Mouse (Mus musculus): ENCODE results near the gene Acad11. TPM values are rescaled to one million over a fixed set of nuclear protein-coding genes. Genes with fewer than 3 reads are reported as not detected.
A peak's percentile ranks its signal among the peaks of the same experiment; 100 is the strongest.

Gene Acad11
- polyA plus RNA-seq, 1 experiment, result 28.1 TPM

GRCm38 (mm10) chr9:104035261-104036015 is 27.7 kb upstream of the Acad11 start:
- H3K4me3 ChIP-seq (replicated peaks; ENCODE audit: insufficient read depth, low read depth, low read length), result no peak overlapping the region
- 42% methylated on average over 24 of the region's 24 CpGs for WGBS
- H3K4me1 ChIP-seq (ENCODE audit: control insufficient read depth, insufficient read depth, low read length), result no peaks in the 10 kb centered on the region
- TF ChIP-seq POLR2A (IDR thresholded peaks at IDR 0.05; ENCODE audit: borderline replicate concordance, insufficient read depth, low read length), result no peak
- peak; percentile 63 for TF ChIP-seq CTCF (IDR thresholded peaks at IDR 0.05; ENCODE audit: borderline replicate concordance, insufficient read depth, low read depth, low read length)
- H3K27me3 ChIP-seq (ENCODE audit: control insufficient read depth, insufficient read depth, low read length), result no peaks in the 10 kb centered on the region
- peak; percentile 48 to 63 for DNase-seq
- H3K27ac ChIP-seq (ENCODE audit: insufficient read depth, low read length), result no peak overlapping the region

- no peaks in the 10 kb centered on the region for H3K4me1 ChIP-seq (ENCODE audit: control insufficient read depth, insufficient read depth, low read length)
- TF ChIP-seq POLR2A (IDR thresholded peaks at IDR 0.05; ENCODE audit: borderline replicate concordance, insufficient read depth, low read length) (no peak), CTCF (IDR thresholded peaks at IDR 0.05; ENCODE audit: borderline replicate concordance, insufficient read depth, low read depth, low read length) (no peak)
These were observed 24.9 kb upstream of the Acad11 start for GRCm38 (mm10) chr9:104038266-104038665.

GRCm38 (mm10) chr9:104039031-104039695 is 24.0 kb upstream of the Acad11 start:
- DNase-seq, result no peak
- Histone ChIP-seq H3K27me3 (ENCODE audit: control insufficient read depth, insufficient read depth, low read length) (no peaks in the 10 kb centered on the region), H3K4me3 (replicated peaks; ENCODE audit: insufficient read depth, low read depth, low read length) (no peak overlapping the region), H3K4me1 (ENCODE audit: control insufficient read depth, insufficient read depth, low read length) (no peaks in the 10 kb centered on the region), H3K27ac (ENCODE audit: insufficient read depth, low read length) (no peak overlapping the region)
- 94% methylated on average over 21 of the region's 21 CpGs for WGBS
- TF ChIP-seq CTCF (IDR thresholded peaks at IDR 0.05; ENCODE audit: borderline replicate concordance, insufficient read depth, low read depth, low read length) (no peak), POLR2A (IDR thresholded peaks at IDR 0.05; ENCODE audit: borderline replicate concordance, insufficient read depth, low read length) (no peak)

More at GRCm38 (mm10) chr9:104038266-104038665, 24.9 kb upstream of the Acad11 start:
- Histone ChIP-seq H3K27me3 (ENCODE audit: control insufficient read depth, insufficient read depth, low read length) (no peaks in the 10 kb centered on the region), H3K27ac (ENCODE audit: insufficient read depth, low read length) (no peak overlapping the region), H3K4me3 (replicated peaks; ENCODE audit: insufficient read depth, low read depth, low read length) (no peak overlapping the region)
- no peak for DNase-seq
- 94% methylated on average over 13 of the region's 13 CpGs for WGBS

- WGBS, result 93% methylated on average over 4 of the region's 4 CpGs
- Histone ChIP-seq H3K27ac (ENCODE audit: insufficient read depth, low read length) (no peak overlapping the region), H3K4me3 (replicated peaks; ENCODE audit: insufficient read depth, low read depth, low read length) (no peak overlapping the region), H3K4me1 (ENCODE audit: control insufficient read depth, insufficient read depth, low read length) (no peaks in the 10 kb centered on the region), H3K27me3 (ENCODE audit: control insufficient read depth, insufficient read depth, low read length) (no peaks in the 10 kb centered on the region)
- no peak for DNase-seq
- no peak for TF ChIP-seq CTCF (IDR thresholded peaks at IDR 0.05; ENCODE audit: borderline replicate concordance, insufficient read depth, low read depth, low read length)
- TF ChIP-seq POLR2A (IDR thresholded peaks at IDR 0.05; ENCODE audit: borderline replicate concordance, insufficient read depth, low read length), result no peak
These were observed 23.4 kb upstream of the Acad11 start for GRCm38 (mm10) chr9:104039742-104040141.

- 61% methylated on average over 2 of the region's 2 CpGs for WGBS
- no peak for DNase-seq
- no peak for TF ChIP-seq POLR2A (IDR thresholded peaks at IDR 0.05; ENCODE audit: borderline replicate concordance, insufficient read depth, low read length)
- no peak for TF ChIP-seq CTCF (IDR thresholded peaks at IDR 0.05; ENCODE audit: borderline replicate concordance, insufficient read depth, low read depth, low read length)
These were observed 22.8 kb upstream of the Acad11 start, which contains the start of gene Gm28305 for GRCm38 (mm10) chr9:104040362-104040761. TSS of gene Gm28305 (plus strand) at chr9:104040662.

GRCm38 (mm10) chr9:104043676-104044075 is 19.5 kb upstream of the Acad11 start:
- TF ChIP-seq CTCF (IDR thresholded peaks at IDR 0.05; ENCODE audit: borderline replicate concordance, insufficient read depth, low read depth, low read length) (no peak), POLR2A (IDR thresholded peaks at IDR 0.05; ENCODE audit: borderline replicate concordance, insufficient read depth, low read length) (no peak)
- WGBS, result 87% methylated on average over 4 of the region's 4 CpGs
- H3K27ac ChIP-seq (ENCODE audit: insufficient read depth, low read length), result no peak overlapping the region

More at GRCm38 (mm10) chr9:104040362-104040761, 22.8 kb upstream of the Acad11 start, which contains the start of gene Gm28305:
- Histone ChIP-seq H3K4me3 (replicated peaks; ENCODE audit: insufficient read depth, low read depth, low read length) (no peak within 1 kb of the TSS), H3K27me3 (ENCODE audit: control insufficient read depth, insufficient read depth, low read length) (no peaks in the 10 kb centered on the region), H3K27ac (ENCODE audit: insufficient read depth, low read length) (no peak within 1 kb of the TSS), H3K4me1 (ENCODE audit: control insufficient read depth, insufficient read depth, low read length) (no peaks in the 10 kb centered on the region)

GRCm38 (mm10) chr9:104051028-104051427 is 12.1 kb upstream of the Acad11 start:
- H3K27ac ChIP-seq (ENCODE audit: insufficient read depth, low read length), result no peak overlapping the region
- no peak for TF ChIP-seq POLR2A (IDR thresholded peaks at IDR 0.05; ENCODE audit: borderline replicate concordance, insufficient read depth, low read length)
- no peaks in the 10 kb centered on the region for H3K4me1 ChIP-seq (ENCODE audit: control insufficient read depth, insufficient read depth, low read length)
- WGBS, result 96% methylated on average over 6 of the region's 6 CpGs
- no peak for DNase-seq
- no peak overlapping the region for H3K4me3 ChIP-seq (replicated peaks; ENCODE audit: insufficient read depth, low read depth, low read length)
- no peaks in the 10 kb centered on the region for H3K27me3 ChIP-seq (ENCODE audit: control insufficient read depth, insufficient read depth, low read length)

More at GRCm38 (mm10) chr9:104043676-104044075, 19.5 kb upstream of the Acad11 start:
- no peak overlapping the region for H3K4me3 ChIP-seq (replicated peaks; ENCODE audit: insufficient read depth, low read depth, low read length)
- H3K4me1 ChIP-seq (ENCODE audit: control insufficient read depth, insufficient read depth, low read length), result no peaks in the 10 kb centered on the region
- DNase-seq, result no peak
- H3K27me3 ChIP-seq (ENCODE audit: control insufficient read depth, insufficient read depth, low read length), result no peaks in the 10 kb centered on the region

Measured in cerebellum, adult 2 months (tissue).